Mouse (Mus musculus) hindbrain, embryonic 13.5 days (tissue): Measurements from ENCODE around the gene Arntl2. TPM values are rescaled to one million over a fixed set of nuclear protein-coding genes. Genes with fewer than 3 reads are reported as not detected.

Experiments
- polyA plus RNA-seq: library from polyadenylated mRNA; unstranded; fragments of >200 nt; fragmentation: Nextera tagmentation; extraction: Ambion mirVana; gene quantifications from 2 replicates; pipeline ENCODE4 v1.2.1, GENCODE M21; 2015

The Arntl2 gene
- polyA plus RNA-seq, 1 experiment from 2014 or later = 2.1 TPM

Other genes with a start within 250 kb of the Arntl2 start
- 48.7 and 53.1 TPM in 2 replicates for gene Fgfr1op2, start 218.9 kb upstream of the Arntl2 start, polyA plus RNA-seq
- 60.4 and 60.8 TPM in 2 replicates for gene Ints13, start 218.2 kb upstream of the Arntl2 start, polyA plus RNA-seq
- 113 and 119 TPM in 2 replicates for gene Med21, start 153.5 kb upstream of the Arntl2 start, polyA plus RNA-seq
- gene Tm7sf3, start 153.2 kb upstream of the Arntl2 start, polyA plus RNA-seq = 29.8 and 30.1 TPM in 2 replicates
- gene Stk38l, start 71.1 kb upstream of the Arntl2 start, polyA plus RNA-seq = 15.9 and 17.5 TPM in 2 replicates
- not detected in 2 replicates for gene Smco2, start 54.0 kb downstream of the Arntl2 start, polyA plus RNA-seq
- 14.7 and 16.9 TPM in 2 replicates for gene Ppfibp1, start 92.4 kb downstream of the Arntl2 start, polyA plus RNA-seq
- not detected in 2 replicates for gene 1700034J05Rik, start 158.4 kb downstream of the Arntl2 start, polyA plus RNA-seq
- 0.48 and 0.94 TPM in 2 replicates for gene Rep15, start 236.5 kb downstream of the Arntl2 start, polyA plus RNA-seq
- 70.4 and 71.7 TPM in 2 replicates for gene Mrps35, start 246.7 kb downstream of the Arntl2 start, polyA plus RNA-seq